Mouse (Mus musculus) forebrain, postnatal 0 days (tissue): ENCODE measurements around the gene Npy4r. TPM values are rescaled to one million over a fixed set of nuclear protein-coding genes. Genes with fewer than 3 reads are reported as not detected.
A peak's percentile ranks its signal among the peaks of the same experiment; 100 is the strongest.

Experiments
- ATAC-seq: fragments of 200-750 bp; cut with Nextera tagmentation; 2 replicates; pipeline ENCODE4 v1.8.0; 2017; ENCODE audit warnings: mild to moderate bottlenecking, moderate library complexity
- DNase-seq: peaks from one replicate; pipeline ENCODE4 v3.0.0-alpha.2; 2015
- H3K27ac ChIP-seq: fragments of 300-500 bp; sonication (generic); 2 replicates; pipeline ENCODE4 v1.5.1; 2014; ENCODE audit warnings: low read depth, mild to moderate bottlenecking, antibody characterized with exemption, low read length, moderate library complexity, mixed read lengths
- H3K27me3 ChIP-seq: fragments of 300-500 bp; sonication (generic); 2 replicates; pipeline ENCODE4 v1.6.1; 2014; ENCODE audit warnings: mild to moderate bottlenecking, low read length, mixed read lengths; ENCODE audit not compliant: insufficient read depth
- H3K36me3 ChIP-seq: fragments of 300-500 bp; sonication (generic); 2 replicates; pipeline ENCODE4 v1.6.1; 2014; ENCODE audit warnings: mild to moderate bottlenecking, moderate library complexity; ENCODE audit not compliant: insufficient read depth
- H3K4me1 ChIP-seq: fragments of 300-500 bp; sonication (generic); 2 replicates; pipeline ENCODE4 v1.6.1; 2014; ENCODE audit warnings: antibody characterized with exemption; ENCODE audit not compliant: insufficient read depth
- H3K4me2 ChIP-seq: fragments of 300-500 bp; sonication (generic); 2 replicates; pipeline ENCODE4 v1.6.1; 2014; ENCODE audit warnings: low read depth, mild to moderate bottlenecking, moderate library complexity
- H3K4me3 ChIP-seq: fragments of 300-500 bp; sonication (generic); 2 replicates; pipeline ENCODE4 v1.5.1; 2014; ENCODE audit warnings: low read depth, low read length, mixed read lengths
- H3K9ac ChIP-seq: fragments of 300-500 bp; sonication (generic); 2 replicates; pipeline ENCODE4 v1.6.1; 2014; ENCODE audit warnings: mild to moderate bottlenecking
- H3K9me3 ChIP-seq: fragments of 300-500 bp; sonication (generic); 2 replicates; pipeline ENCODE4 v1.6.1; 2016; ENCODE audit warnings: low read length
- CTCF ChIP-seq: sonication (generic); IDR thresholded peaks from 2 replicates; pipeline ENCODE4 v1.5.1; 2016; ENCODE audit warnings: antibody characterized with exemption, control low read depth, low read depth
- WGBS: fragments of 180-500 bp; shearing (Covaris S2); extraction: QIAGEN DNeasy Blood & Tissue Kit; methylation state at CpG from one replicate; pipeline ENCODE4 v1.1.7; 2014; 5-methylcytosine and 5-hydroxymethylcytosine counted together
- polyA plus RNA-seq: library from polyadenylated mRNA; unstranded; fragments of >200 nt; fragmentation: Nextera tagmentation; extraction: Ambion mirVana; gene quantifications from 2 replicates; pipeline ENCODE4 v1.2.1, GENCODE M21; 2015
- total RNA-seq: library from RNA; depleted of rRNA; stranded (reverse); fragments of >200 nt; gene quantifications from 2 replicates; pipeline ENCODE4 v1.2.3, GENCODE M21; 2014

The Npy4r gene
- total and polyA plus RNA-seq, 2 experiments from 2014 or later: 0.10 to 0.19 TPM

DNA sequence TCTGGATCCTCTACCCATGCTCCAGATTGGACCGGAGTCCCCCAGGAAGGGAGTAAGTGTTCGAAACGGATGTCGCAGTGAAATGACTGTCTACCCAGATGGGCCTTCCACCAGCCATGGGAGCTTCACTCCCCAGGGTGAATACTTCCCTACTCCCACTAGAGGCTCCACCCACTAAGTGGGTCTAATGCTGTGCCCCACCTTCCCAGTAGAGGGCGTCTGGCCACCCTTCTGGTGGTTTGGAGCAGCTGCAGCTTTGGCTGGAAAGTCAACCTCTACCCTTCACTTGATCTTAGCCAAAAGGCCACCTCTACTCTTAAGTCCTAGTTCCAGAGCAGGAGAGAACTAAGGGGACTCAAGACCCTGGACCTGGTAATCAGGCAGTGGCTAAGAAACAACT is 36.3 kb upstream of the Npy4r start:
- Histone ChIP-seq H3K27me3 (no peaks in the 10 kb centered on the region), H3K27ac (no peak overlapping the region), H3K36me3 (peaks cover 5% of the 10 kb centered on the region; the same call in 1 of the 2 replicates), H3K9ac (no peak overlapping the region), H3K4me1 (no peaks in the 10 kb centered on the region), H3K4me3 (no peak overlapping the region), H3K9me3 (no peaks in the 10 kb centered on the region), H3K4me2 (no peak overlapping the region)
- TF ChIP-seq CTCF: peak; percentile 57
- 72% methylated on average over 5 of the region's 5 CpGs for WGBS
- ATAC-seq: no peak
- no peak for DNase-seq

GRCm38 (mm10) chr14:34183101-34183500 is 30.8 kb upstream of the Npy4r start:
- no peaks in the 10 kb centered on the region for H3K36me3 ChIP-seq
- ATAC-seq (no peak), DNase-seq (no peak)
- H3K9me3 ChIP-seq: no peaks in the 10 kb centered on the region
- no peak overlapping the region for H3K4me2 ChIP-seq
- H3K4me1 ChIP-seq: no peaks in the 10 kb centered on the region
- H3K4me3 ChIP-seq: no peak overlapping the region
- no peak overlapping the region for H3K9ac ChIP-seq
- 100% methylated on average over 1 of the region's 1 CpGs for WGBS
- no peak overlapping the region for H3K27ac ChIP-seq
- H3K27me3 ChIP-seq: no peaks in the 10 kb centered on the region
- TF ChIP-seq CTCF: no peak

GRCm38 (mm10) chr14:34179351-34179750 is 27.1 kb upstream of the Npy4r start:
- DNase-seq (no peak), ATAC-seq (peak; percentile 29)
- 83% methylated on average over 3 of the region's 3 CpGs for WGBS
- Histone ChIP-seq H3K27ac (no peak overlapping the region), H3K9ac (no peak overlapping the region), H3K4me3 (no peak overlapping the region), H3K4me1 (no peaks in the 10 kb centered on the region), H3K9me3 (no peaks in the 10 kb centered on the region), H3K27me3 (no peaks in the 10 kb centered on the region), H3K4me2 (no peak overlapping the region), H3K36me3 (no peaks in the 10 kb centered on the region)
- TF ChIP-seq CTCF: no peak

- TF ChIP-seq CTCF: no peak
- no peak overlapping the region for H3K9ac ChIP-seq
- H3K27me3 ChIP-seq: no peaks in the 10 kb centered on the region
- no peaks in the 10 kb centered on the region for H3K4me1 ChIP-seq
- DNase-seq: no peak
- WGBS: 74% methylated on average over 3 of the region's 3 CpGs
- no peaks in the 10 kb centered on the region for H3K9me3 ChIP-seq
- no peak overlapping the region for H3K4me2 ChIP-seq
- H3K27ac ChIP-seq: no peak overlapping the region
- no peak for ATAC-seq
- H3K36me3 ChIP-seq: no peaks in the 10 kb centered on the region
- H3K4me3 ChIP-seq: no peak overlapping the region
Observed at GRCm38 (mm10) chr14:34171107-34171506, 18.8 kb upstream of the Npy4r start.

DNA sequence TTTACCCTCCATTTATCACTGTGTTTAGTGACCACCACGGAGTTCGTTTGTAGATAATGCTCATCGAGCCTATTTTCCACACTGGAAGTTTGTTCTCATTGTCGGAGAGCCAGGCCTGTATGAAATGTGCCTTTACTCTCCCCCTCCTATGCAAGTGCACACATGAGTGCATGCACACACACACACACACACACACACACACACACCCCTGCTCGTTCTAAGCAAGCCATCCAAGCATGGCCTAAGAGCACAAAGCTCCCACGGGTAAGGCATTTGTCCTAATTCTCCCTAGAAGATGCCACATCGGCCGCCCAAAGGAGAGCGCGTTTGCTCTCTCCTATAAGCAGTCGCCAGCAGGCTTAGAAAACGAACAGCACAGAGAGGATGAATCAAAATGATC is 3.5 kb upstream of the Npy4r start:
- no peak for ATAC-seq
- 44% methylated on average over 12 of the region's 12 CpGs for WGBS

DNA sequence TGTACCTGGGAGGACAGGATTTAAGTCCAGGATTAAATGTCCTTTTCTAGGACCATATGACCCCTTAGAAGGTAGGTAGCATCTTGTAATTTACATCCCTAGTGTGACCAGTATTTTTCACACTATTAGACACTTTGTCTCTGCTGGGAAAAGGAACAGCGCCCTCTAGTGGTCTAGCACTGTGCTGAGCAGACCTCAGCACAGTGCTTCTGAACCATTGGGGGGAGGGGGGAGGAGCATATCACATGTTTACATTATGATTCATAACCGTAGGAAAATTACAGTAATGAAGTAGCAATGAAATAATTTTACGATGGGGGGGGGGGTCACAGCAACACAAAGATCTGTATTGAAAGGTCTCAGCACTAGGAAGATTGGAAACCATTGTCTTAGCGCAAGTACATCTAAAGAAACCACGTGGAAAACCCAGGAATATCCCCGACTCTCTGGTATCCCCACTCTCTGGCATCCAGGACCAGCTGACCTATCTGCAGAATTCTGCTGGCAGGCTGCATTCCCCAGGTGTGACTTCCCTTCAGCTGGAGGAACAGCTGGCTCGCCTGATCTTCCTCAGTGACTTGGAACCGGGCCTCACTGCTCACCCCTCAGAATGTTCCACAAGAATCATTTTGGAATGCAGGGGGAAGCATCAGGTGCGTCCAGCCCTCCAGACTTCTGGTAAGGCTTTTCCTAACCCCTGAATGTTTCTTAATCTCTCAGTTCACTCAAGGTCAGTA is 2.5 kb upstream of the Npy4r start:
- ATAC-seq (peak; percentile 88), DNase-seq (peak; percentile 67)
- H3K4me2 ChIP-seq: no peak overlapping the region
- 0 out of 2 replicates have a peak, but pooled peaks cover 4% of the 10 kb centered on the region for H3K27me3 ChIP-seq
- H3K4me1 ChIP-seq: no peaks in the 10 kb centered on the region
- H3K9me3 ChIP-seq: no peaks in the 10 kb centered on the region
- WGBS: 61% methylated on average over 9 of the region's 9 CpGs
- no peaks in the 10 kb centered on the region for H3K36me3 ChIP-seq
- peak; percentile 83 for TF ChIP-seq CTCF
- no peak overlapping the region for H3K4me3 ChIP-seq
- H3K27ac ChIP-seq: no peak overlapping the region
- no peak overlapping the region for H3K9ac ChIP-seq

More for the DNA sequence above, 3.5 kb upstream of the Npy4r start:
- Histone ChIP-seq H3K27ac (no peak overlapping the region), H3K9ac (no peak overlapping the region), H3K4me3 (no peak overlapping the region), H3K27me3 (0 out of 2 replicates have a peak, but pooled peaks cover 4% of the 10 kb centered on the region), H3K4me1 (no peaks in the 10 kb centered on the region), H3K4me2 (no peak overlapping the region), H3K9me3 (no peaks in the 10 kb centered on the region), H3K36me3 (no peaks in the 10 kb centered on the region)
- no peak for DNase-seq
- no peak for TF ChIP-seq CTCF

DNA sequence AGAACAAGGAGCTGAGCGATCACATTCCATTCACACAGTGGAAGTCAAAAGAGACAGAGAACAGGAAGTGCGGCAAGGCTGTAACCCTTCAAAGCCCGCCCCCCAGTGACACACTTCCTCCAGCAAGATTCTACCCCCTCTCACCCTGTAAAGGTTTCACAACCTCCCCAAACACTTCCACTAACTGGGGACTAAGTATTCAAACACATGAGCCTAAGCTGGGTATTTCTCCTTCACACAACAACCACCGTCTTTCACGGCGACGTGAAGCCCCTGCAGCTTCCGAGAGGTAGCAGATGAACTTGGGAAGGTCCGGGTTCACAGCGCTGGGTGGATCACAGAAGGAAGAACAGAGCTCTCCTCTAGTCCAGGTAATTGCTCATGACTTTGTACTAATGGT is 9.4 kb downstream of the Npy4r start:
- no peak overlapping the region for H3K4me3 ChIP-seq
- TF ChIP-seq CTCF: no peak
- H3K27ac ChIP-seq: no peak overlapping the region
- ATAC-seq: no peak
- H3K36me3 ChIP-seq: no peaks in the 10 kb centered on the region
- no peaks in the 10 kb centered on the region; the same call in 1 of the 2 replicates for H3K27me3 ChIP-seq
- no peaks in the 10 kb centered on the region for H3K9me3 ChIP-seq
- WGBS: 93% methylated on average over 10 of the region's 10 CpGs
- DNase-seq: no peak
- no peak overlapping the region for H3K9ac ChIP-seq
- no peaks in the 10 kb centered on the region for H3K4me1 ChIP-seq
- no peak overlapping the region for H3K4me2 ChIP-seq
